Mouse (Mus musculus) ES-E14 (cell line): Measurements from ENCODE around the gene Acbd5. TPM values are rescaled to one million over a fixed set of nuclear protein-coding genes. Genes with fewer than 3 reads are reported as not detected.

ENCODE experiments used
- DNase-seq: peaks from one replicate; pipeline ENCODE4 v3.0.0-alpha.2; 2013; ENCODE audit warnings: low read depth, low spot score
- H3K27ac ChIP-seq: 2 replicates; pipeline ENCODE4 v1.5.1; 2012; ENCODE audit warnings: low read depth, mild to moderate bottlenecking, low read length, moderate library complexity, mixed read lengths; ENCODE audit not compliant: poor library complexity, insufficient read depth, severe bottlenecking
- H3K36me3 ChIP-seq: 2 replicates; pipeline ENCODE4 v1.6.1; 2012; ENCODE audit warnings: mild to moderate bottlenecking, low read length, moderate library complexity, mixed read lengths; ENCODE audit not compliant: control insufficient read depth, poor library complexity, insufficient read depth, severe bottlenecking
- H3K4me1 ChIP-seq, 2 experiments: fragments of 150-350 bp in 1 of 2; sonication (generic) in 1 of 2; 2 replicates each; pipeline ENCODE4 v1.6.1; 2012; ENCODE audit warnings: low read length in 2 of 2, mild to moderate bottlenecking in 1 of 2, mixed read lengths in 1 of 2; ENCODE audit not compliant: control insufficient read depth in 2 of 2, insufficient read depth in 2 of 2, poor library complexity in 1 of 2
- H3K4me3 ChIP-seq, 2 experiments: fragments of 150-350 bp in 1 of 2; sonication (generic) in 1 of 2; 2 replicates each; pipeline ENCODE4 v1.5.1; 2012; ENCODE audit warnings: low read length in 2 of 2, low read depth in 1 of 2, mild to moderate bottlenecking in 1 of 2, mixed read lengths in 1 of 2; ENCODE audit not compliant: insufficient read depth in 1 of 2, poor library complexity in 1 of 2, severe bottlenecking in 1 of 2
- H3K9ac ChIP-seq: 2 replicates; pipeline ENCODE4 v1.6.1; 2012; ENCODE audit warnings: low read depth, mild to moderate bottlenecking, low read length, mixed read lengths; ENCODE audit not compliant: poor library complexity, insufficient read depth, severe bottlenecking
- H3K9me3 ChIP-seq: fragments of 150-350 bp; sonication (generic); 2 replicates; pipeline ENCODE4 v1.6.1; 2012; ENCODE audit warnings: low read depth, mild to moderate bottlenecking, low read length; ENCODE audit not compliant: control insufficient read depth, insufficient read depth
- CHD2 ChIP-seq: IDR thresholded peaks from 2 replicates; pipeline ENCODE4 v1.6.1; 2014; ENCODE audit warnings: mild to moderate bottlenecking, low read depth, low read length, inconsistent platforms
- HCFC1 ChIP-seq: IDR thresholded peaks from 2 replicates; pipeline ENCODE4 v1.6.1; 2012; ENCODE audit warnings: low read length, inconsistent platforms, borderline replicate concordance; ENCODE audit not compliant: insufficient read depth
- MAFK ChIP-seq: IDR thresholded peaks from 2 replicates; pipeline ENCODE4 v1.6.1; 2014; ENCODE audit warnings: mild to moderate bottlenecking, low read depth, low read length, inconsistent platforms; ENCODE audit not compliant: insufficient read depth
- ZC3H11A ChIP-seq: IDR thresholded peaks from 2 replicates; pipeline ENCODE4 v1.6.1; 2012; ENCODE audit warnings: low read depth, mild to moderate bottlenecking, inconsistent platforms, low read length, borderline replicate concordance
- ZNF384 ChIP-seq: IDR thresholded peaks from 2 replicates; pipeline ENCODE4 v1.6.1; 2012; ENCODE audit warnings: low read depth, low read length, inconsistent platforms
- in situ Hi-C, 2 experiments: fragments of 600-800 bp; cut with MboI; formaldehyde crosslinking; loops; one replicate each; pipeline ENCODE4 v1.15.1; 2025; ENCODE audit warnings: low sequenced_read_pairs in 2 of 2, inconsistent platforms in 1 of 2; ENCODE audit not compliant: unreplicated experiment in 2 of 2
- total RNA-seq: library from RNA; depleted of rRNA; stranded (reverse); fragments of 300-350 nt; gene quantifications from 2 replicates; pipeline ENCODE4 v1.2.3, GENCODE M21; 2012

Acbd5 gene
- total RNA-seq, 1 experiment = 27.2 TPM

- in situ Hi-C loops = no loop called here
- Histone ChIP-seq H3K27ac (no peak overlapping the region), H3K9ac (no peak overlapping the region), H3K4me3 (no peak overlapping the region), H3K4me1 (no peaks in the 10 kb centered on the region), H3K36me3 (no peaks in the 10 kb centered on the region; the same call in 1 of the 2 replicates), H3K9me3 (no peaks in the 10 kb centered on the region)
- DNase-seq = no peak
- no peak for TF ChIP-seq CHD2
- no peak for TF ChIP-seq ZNF384
- TF ChIP-seq ZC3H11A = no peak
- no peak for TF ChIP-seq MAFK
- no peak for TF ChIP-seq HCFC1
Observed at GRCm38 (mm10) chr2:23023023-23023422, 44.9 kb upstream of the Acbd5 start.

GRCm38 (mm10) chr2:23023714-23024282 is 44.2 kb upstream of the Acbd5 start:
- H3K4me3 ChIP-seq = no peak overlapping the region
- in situ Hi-C loops = no loop called here
- no peak overlapping the region for H3K9ac ChIP-seq
- TF ChIP-seq MAFK (no peak), CHD2 (no peak), HCFC1 (no peak), ZC3H11A (no peak), ZNF384 (no peak)
- H3K36me3 ChIP-seq = no peaks in the 10 kb centered on the region; the same call in 1 of the 2 replicates
- no peaks in the 10 kb centered on the region for H3K9me3 ChIP-seq
- no peaks in the 10 kb centered on the region; a peak in 1 of 4 replicates for H3K4me1 ChIP-seq
- no peak for DNase-seq
- no peak overlapping the region for H3K27ac ChIP-seq

GRCm38 (mm10) chr2:23026379-23026778 is 41.6 kb upstream of the Acbd5 start:
- no peaks in the 10 kb centered on the region for H3K9me3 ChIP-seq
- TF ChIP-seq MAFK (no peak), HCFC1 (no peak), CHD2 (no peak), ZNF384 (no peak), ZC3H11A (no peak)
- DNase-seq = no peak
- H3K36me3 ChIP-seq = peaks cover 3% of the 10 kb centered on the region
- in situ Hi-C loops = no loop called here
- no peak overlapping the region for H3K4me3 ChIP-seq
- H3K27ac ChIP-seq = no peak overlapping the region
- H3K4me1 ChIP-seq = no peaks in the 10 kb centered on the region; a peak in 1 of 4 replicates
- no peak overlapping the region for H3K9ac ChIP-seq

GRCm38 (mm10) chr2:23028826-23029225 is 39.1 kb upstream of the Acbd5 start:
- no peaks in the 10 kb centered on the region for H3K9me3 ChIP-seq
- in situ Hi-C loops = no loop called here
- TF ChIP-seq HCFC1 = no peak
- no peak for TF ChIP-seq ZNF384
- H3K4me3 ChIP-seq = no peak overlapping the region
- H3K9ac ChIP-seq = no peak overlapping the region
- no peak overlapping the region for H3K27ac ChIP-seq
- peaks cover 3% of the 10 kb centered on the region for H3K36me3 ChIP-seq
- no peak for DNase-seq
- no peaks in the 10 kb centered on the region; a peak in 1 of 4 replicates for H3K4me1 ChIP-seq

- no peaks in the 10 kb centered on the region; a peak in 1 of 4 replicates for H3K4me1 ChIP-seq
- H3K36me3 ChIP-seq = peaks cover 3% of the 10 kb centered on the region
- H3K27ac ChIP-seq = no peak overlapping the region
- TF ChIP-seq HCFC1 = no peak
- TF ChIP-seq ZNF384 = no peak
- no peak for TF ChIP-seq MAFK
- TF ChIP-seq ZC3H11A = no peak
- TF ChIP-seq CHD2 = no peak
- H3K9ac ChIP-seq = no peak overlapping the region
- no peaks in the 10 kb centered on the region for H3K9me3 ChIP-seq
- in situ Hi-C loops = no loop called here
- H3K4me3 ChIP-seq = no peak overlapping the region
- DNase-seq = no peak
Observed at GRCm38 (mm10) chr2:23030631-23031030, 37.3 kb upstream of the Acbd5 start.
